Mouse (Mus musculus) kidney, postnatal 25 days (tissue): ENCODE measurements at regions not wholly inside any gene's neighbourhood (a gene's known extent, or its start where the extent isn't known, plus 50 kb on each side); places are given as distances from the start of the nearest gene placed in this dataset.

Experiments used
- DNase-seq, 2 experiments: peaks; one replicate each; pipeline ENCODE4 v3.0.0; 2021; ENCODE audit warnings: mixed read lengths in 2 of 2

GRCm38 (mm10) chr9:59144256-59144800 lies 108.1 kb upstream of the Neo1 start:
- no peak for DNase-seq

- no peak for DNase-seq
Measured at GRCm38 (mm10) chr9:59143610-59144009, 107.4 kb upstream of the Neo1 start.

- peak; percentile 35 to 44 for DNase-seq
Measured at GRCm38 (mm10) chr9:59134171-59135041, 98.2 kb upstream of the Neo1 start.

GRCm38 (mm10) chr9:59129699-59130340 lies 93.6 kb upstream of the Neo1 start:
- no peak for DNase-seq

GRCm38 (mm10) chr9:59129252-59129651 lies 93.0 kb upstream of the Neo1 start:
- no peak for DNase-seq

- no peak for DNase-seq
Measured at GRCm38 (mm10) chr9:59128023-59128422, 91.8 kb upstream of the Neo1 start.

GRCm38 (mm10) chr9:59125886-59126285 lies 89.6 kb upstream of the Neo1 start:
- no peak for DNase-seq

- DNase-seq = no peak
Measured at GRCm38 (mm10) chr9:59116561-59116960, 80.3 kb upstream of the Neo1 start.

- DNase-seq = no peak
Measured at GRCm38 (mm10) chr9:59113859-59114258, 77.6 kb upstream of the Neo1 start.

GRCm38 (mm10) chr9:59099738-59100137 lies 63.5 kb upstream of the Neo1 start:
- DNase-seq = no peak

- DNase-seq = no peak
Measured at GRCm38 (mm10) chr9:59097564-59097963, 61.3 kb upstream of the Neo1 start.

GRCm38 (mm10) chr9:59096551-59097268 lies 60.5 kb upstream of the Neo1 start:
- DNase-seq = no peak

- no peak for DNase-seq
Measured at GRCm38 (mm10) chr9:59095626-59096025, 59.4 kb upstream of the Neo1 start.

- DNase-seq = no peak
Measured at GRCm38 (mm10) chr9:59094106-59094505, 57.9 kb upstream of the Neo1 start.

GRCm38 (mm10) chr9:59091179-59091578 lies 54.9 kb upstream of the Neo1 start:
- DNase-seq = peak in 1 of 2 experiments; percentile 23

GRCm38 (mm10) chr9:59087704-59088103 lies 51.5 kb upstream of the Neo1 start:
- DNase-seq = no peak

GRCm38 (mm10) chr9:59087112-59087511 lies 50.9 kb upstream of the Neo1 start:
- DNase-seq = no peak

- no peak for DNase-seq
Measured at GRCm38 (mm10) chr9:59086556-59087102, 50.4 kb upstream of the Neo1 start.
